Comparison of ENCODE assay signal across 13 mouse cellular contexts in the genomic region with DNA sequence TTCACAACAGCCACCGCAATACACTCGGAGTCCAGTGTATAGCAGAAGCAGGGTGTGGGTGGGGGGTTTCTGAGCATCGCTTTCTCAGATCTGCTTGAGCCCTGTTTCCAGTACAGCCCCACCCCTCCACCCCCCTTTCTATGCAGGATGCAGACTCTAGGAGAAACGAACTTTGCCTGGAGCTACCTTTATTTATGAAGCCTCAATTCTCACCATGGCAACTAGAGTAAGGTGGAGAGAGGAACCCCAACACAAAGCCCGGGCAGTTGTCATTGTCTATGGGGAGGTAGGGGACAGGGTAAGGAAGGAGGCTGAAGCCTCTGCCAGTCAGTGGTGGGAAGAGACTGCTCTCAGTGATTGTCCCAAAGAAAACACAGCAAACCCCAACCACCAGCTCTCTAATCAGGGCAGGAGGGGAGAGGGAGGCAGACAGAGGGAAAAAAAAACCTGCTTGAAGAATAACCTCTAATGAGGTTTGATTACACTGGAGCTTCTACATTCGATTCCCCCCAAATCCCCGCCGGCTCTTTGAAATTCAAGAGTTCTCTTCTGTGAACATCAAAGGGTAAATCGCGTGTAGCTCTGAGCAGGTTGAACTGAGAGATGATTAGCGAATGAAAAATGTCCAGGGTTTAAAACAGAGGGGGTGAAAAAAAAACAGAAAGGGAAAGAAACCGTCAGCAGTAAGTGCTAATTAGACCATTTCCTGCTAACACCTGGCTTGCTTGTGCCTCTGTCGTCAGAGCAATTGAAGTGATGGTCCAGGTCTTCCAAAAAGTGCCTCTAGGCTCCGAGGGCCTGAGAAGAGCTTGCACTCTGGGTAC.
DNase-seq lines count a peak whose midpoint lies in the region; ATAC-seq lines count a peak whose summit lies in the region.
"Had no signal": no experiment of that assay in that cellular context is flagged by ENCODE, and none has a peak within 500 bp of the region (broad histone marks: within the 10 kb centered on the region; RNA-seq: fewer than 3 reads in every experiment).

No protein-coding gene starts in this region.

- H3K27me3 ChIP-seq in forebrain, embryonic 10.5 days (ENCODE audit: poor library complexity, severe bottlenecking), result no peaks in the 10 kb centered on the region
- H3K27me3 ChIP-seq in hindbrain, embryonic 15.5 days, result no peaks in the 10 kb centered on the region
- no peaks in the 10 kb centered on the region for H3K27me3 ChIP-seq in kidney, embryonic 15.5 days

- DNase-seq in forebrain, embryonic 10.5 days (ENCODE audit: extremely low spot score, low spot score), result peak; percentile 17
- DNase-seq in naive thymus-derived CD4-positive, alpha-beta T cell, adult 2 months (ENCODE audit: low read depth), result peak; percentile 9
- DNase-seq in right cerebral cortex, adult 18-20 months, result no peak
- no peak for DNase-seq in cerebellum, adult 8-10 months
- DNase-seq: kidney, adult 11 months; layer of hippocampus, adult 9-11 months; lung, embryonic 14.5 days; right cerebral cortex, postnatal 14 days had no signal

- H3K4me1 ChIP-seq in forebrain, embryonic 10.5 days, result peaks cover 30% of the 10 kb centered on the region
- peaks cover 16% of the 10 kb centered on the region for H3K4me1 ChIP-seq in hindbrain, embryonic 15.5 days (replicated peaks)
- peaks cover 9% of the 10 kb centered on the region for H3K4me1 ChIP-seq in kidney, embryonic 15.5 days

- no peak overlapping the region for H3K9ac ChIP-seq in hindbrain, embryonic 15.5 days
- H3K9ac ChIP-seq in kidney, embryonic 15.5 days, result no peak overlapping the region
- H3K9ac ChIP-seq: limb, embryonic 12.5 days; lung, embryonic 14.5 days had no signal

- peak; percentile 79 for ATAC-seq in CD4-positive, CD25-positive, alpha-beta regulatory T cell, adult 4 months
- ATAC-seq in hindbrain, embryonic 15.5 days (ENCODE audit: low FRiP score, low read depth), result peak; percentile 52; the same call in 1 of the 2 replicates
- ATAC-seq in erythroid progenitor cell, adult 5-6 weeks (replicated peaks; ENCODE audit: low FRiP score, poor library complexity, severe bottlenecking), result no peak
- ATAC-seq in kidney, embryonic 15.5 days (replicated peaks; ENCODE audit: low FRiP score), result no peak

- H3K4me2 ChIP-seq in hindbrain, embryonic 15.5 days, result 0 out of 2 replicates have a peak overlapping the region, but pooled peaks have one; percentile 15
- H3K4me2 ChIP-seq in kidney, embryonic 15.5 days, result no peak overlapping the region
- H3K4me2 ChIP-seq: limb, embryonic 12.5 days; lung, embryonic 14.5 days had no signal

- no peaks in the 10 kb centered on the region for H3K9me3 ChIP-seq in forebrain, embryonic 10.5 days
- H3K9me3 ChIP-seq in hindbrain, embryonic 15.5 days, result no peaks in the 10 kb centered on the region
- no peaks in the 10 kb centered on the region for H3K9me3 ChIP-seq in kidney, embryonic 15.5 days (replicated peaks)
- H3K9me3 ChIP-seq: limb, embryonic 12.5 days had no signal

- H3K36me3 ChIP-seq in forebrain, embryonic 10.5 days (replicated peaks), result no peaks in the 10 kb centered on the region
- no peaks in the 10 kb centered on the region for H3K36me3 ChIP-seq in hindbrain, embryonic 15.5 days
- H3K36me3 ChIP-seq in kidney, embryonic 15.5 days, result no peaks in the 10 kb centered on the region
- H3K36me3 ChIP-seq: limb, embryonic 12.5 days had no signal

- WGBS in forebrain, embryonic 10.5 days, result 37% methylated on average over 14 of the region's 14 CpGs
- WGBS in hindbrain, embryonic 15.5 days, result 36% methylated on average over 14 of the region's 14 CpGs
- WGBS in kidney, embryonic 15.5 days, result 21% methylated on average over 14 of the region's 14 CpGs

- no peak overlapping the region for H3K4me3 ChIP-seq in forebrain, embryonic 10.5 days
- H3K4me3 ChIP-seq in hindbrain, embryonic 15.5 days, result no peak overlapping the region
- H3K4me3 ChIP-seq in kidney, embryonic 15.5 days (replicated peaks), result no peak overlapping the region
- H3K4me3 ChIP-seq: limb, embryonic 12.5 days had no signal

- peak overlapping the region; percentile 72 for H3K27ac ChIP-seq in forebrain, embryonic 10.5 days
- peak overlapping the region; percentile 53 for H3K27ac ChIP-seq in hindbrain, embryonic 15.5 days (replicated peaks)
- no peak overlapping the region for H3K27ac ChIP-seq in kidney, embryonic 15.5 days
- H3K27ac ChIP-seq: limb, embryonic 12.5 days had no signal

Comparison
In these comparisons a context has a peak if more than half of its experiments do, and no peak if none do; other contexts are left out.
1. ATAC-seq: peak in CD4-positive, CD25-positive, alpha-beta regulatory T cell, adult 4 months (single experiment) and hindbrain, embryonic 15.5 days (single experiment); none in erythroid progenitor cell, adult 5-6 weeks (single experiment) and kidney, embryonic 15.5 days (single experiment).
2. DNase-seq: peak in forebrain, embryonic 10.5 days (single experiment) and naive thymus-derived CD4-positive, alpha-beta T cell, adult 2 months (single experiment); none in right cerebral cortex, adult 18-20 months (single experiment) and cerebellum, adult 8-10 months (single experiment).